Mouse (Mus musculus) liver, postnatal 0 days (tissue): ENCODE data around the gene Brinp2. TPM values are rescaled to one million over a fixed set of nuclear protein-coding genes. Genes with fewer than 3 reads are reported as not detected.

ENCODE experiments used
- ATAC-seq: fragments of 200-750 bp; cut with Nextera tagmentation; 2 replicates; pipeline ENCODE4 v1.8.0; 2017; ENCODE audit warnings: mild to moderate bottlenecking, moderate library complexity
- DNase-seq: peaks from one replicate; pipeline ENCODE4 v3.0.0-alpha.2; 2016
- H3K27ac ChIP-seq: fragments of 300-500 bp; sonication (generic); 2 replicates; pipeline ENCODE4 v1.5.1; 2014; ENCODE audit warnings: antibody characterized with exemption, moderate library complexity, mild to moderate bottlenecking, low read depth
- H3K27me3 ChIP-seq: fragments of 300-500 bp; sonication (generic); 2 replicates; pipeline ENCODE4 v1.6.1; 2014; ENCODE audit warnings: low read length, control low read depth, mixed read lengths; ENCODE audit not compliant: insufficient read depth
- H3K36me3 ChIP-seq: fragments of 300-500 bp; sonication (generic); replicated peaks from 2 replicates; pipeline ENCODE4 v1.6.1; 2014; ENCODE audit warnings: mild to moderate bottlenecking, control low read depth, low read length, moderate library complexity, mixed read lengths; ENCODE audit not compliant: insufficient read depth
- H3K4me1 ChIP-seq: fragments of 300-500 bp; sonication (generic); 2 replicates; pipeline ENCODE4 v1.6.1; 2014; ENCODE audit warnings: antibody characterized with exemption, mild to moderate bottlenecking, control low read depth; ENCODE audit not compliant: insufficient read depth
- H3K4me2 ChIP-seq: fragments of 300-500 bp; sonication (generic); 2 replicates; pipeline ENCODE4 v1.6.1; 2014; ENCODE audit warnings: low read depth, mild to moderate bottlenecking, low read length, moderate library complexity, mixed read lengths
- H3K4me3 ChIP-seq: fragments of 300-500 bp; sonication (generic); 2 replicates; pipeline ENCODE4 v1.5.1; 2014; ENCODE audit warnings: low read depth, low read length
- H3K9ac ChIP-seq: fragments of 300-500 bp; sonication (generic); replicated peaks from 2 replicates; pipeline ENCODE4 v1.6.1; 2014; ENCODE audit warnings: mild to moderate bottlenecking, moderate library complexity
- H3K9me3 ChIP-seq: fragments of 300-500 bp; sonication (generic); 2 replicates; pipeline ENCODE4 v1.6.1; 2016; ENCODE audit warnings: mild to moderate bottlenecking, control low read depth, low read length, mixed read lengths
- CTCF ChIP-seq: sonication (generic); IDR thresholded peaks from 2 replicates; pipeline ENCODE4 v1.5.1; 2016; ENCODE audit warnings: antibody characterized with exemption, low read depth
- EP300 ChIP-seq: IDR thresholded peaks from 2 replicates; pipeline ENCODE4 v1.6.1; 2016; ENCODE audit warnings: antibody characterized with exemption, low read depth, mild to moderate bottlenecking
- WGBS: fragments of 180-500 bp; shearing (Covaris S2); extraction: QIAGEN DNeasy Blood & Tissue Kit; methylation state at CpG from one replicate; pipeline ENCODE4 v1.1.7; 2014; ENCODE audit not compliant: insufficient replicate concordance; 5-methylcytosine and 5-hydroxymethylcytosine counted together
- polyA plus RNA-seq: library from polyadenylated mRNA; unstranded; fragments of >200 nt; fragmentation: Nextera tagmentation; extraction: Ambion mirVana; gene quantifications from 2 replicates; pipeline ENCODE4 v1.2.1, GENCODE M21; 2015

Gene Brinp2
- polyA plus RNA-seq, 1 experiment from 2014 or later, result not detected

DNA sequence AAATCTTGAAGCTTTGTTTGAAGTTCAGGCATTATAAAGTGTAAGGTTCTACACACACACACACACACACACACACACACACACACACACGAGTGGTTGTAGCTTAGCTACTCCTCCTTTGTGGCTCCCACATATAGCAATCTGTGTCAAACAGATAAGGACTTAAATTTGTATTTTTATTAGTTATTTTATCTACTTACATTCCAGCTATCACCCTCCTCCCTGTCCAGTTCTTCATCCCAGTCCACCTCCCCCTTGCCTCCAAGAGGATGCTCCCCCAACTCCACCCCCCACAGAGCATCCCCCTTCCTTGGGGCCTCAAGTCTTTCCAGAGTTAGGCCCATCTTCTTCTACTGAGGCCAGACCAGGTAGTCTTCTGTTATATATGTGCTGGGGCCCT is 137.4 kb downstream of the Brinp2 start:
- DNase-seq (no peak), ATAC-seq (no peak)
- Histone ChIP-seq H3K9ac (no peak overlapping the region), H3K4me1 (no peaks in the 10 kb centered on the region), H3K36me3 (no peaks in the 10 kb centered on the region), H3K4me3 (no peak overlapping the region), H3K4me2 (no peak overlapping the region), H3K27ac (no peak overlapping the region), H3K9me3 (no peaks in the 10 kb centered on the region), H3K27me3 (no peaks in the 10 kb centered on the region)
- 33% methylated on average over 1 of the region's 1 CpGs for WGBS
- TF ChIP-seq EP300 (no peak), CTCF (no peak)

DNA sequence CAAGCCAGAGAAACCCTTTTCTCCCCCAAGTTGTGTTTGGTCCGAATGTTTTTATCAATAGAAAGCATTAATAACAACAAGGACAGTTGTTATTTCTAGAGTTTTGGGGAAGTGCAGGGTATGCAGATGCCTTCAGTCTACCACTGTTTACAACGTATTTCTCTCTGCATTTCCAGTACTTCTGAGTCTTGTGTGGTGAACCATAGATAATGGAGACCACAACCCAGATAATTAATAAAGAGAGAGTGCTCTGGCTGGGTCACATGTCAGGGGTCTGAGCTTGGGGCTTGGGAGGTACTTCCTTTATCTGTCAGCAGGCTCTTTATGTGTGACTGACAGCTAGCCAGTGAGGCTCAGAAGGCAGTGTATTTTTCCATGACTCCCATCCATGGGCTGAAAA is 137.8 kb downstream of the Brinp2 start:
- Histone ChIP-seq H3K4me2 (no peak overlapping the region), H3K9ac (no peak overlapping the region), H3K4me3 (no peak overlapping the region), H3K4me1 (no peaks in the 10 kb centered on the region), H3K36me3 (no peaks in the 10 kb centered on the region), H3K27me3 (no peaks in the 10 kb centered on the region), H3K27ac (no peak overlapping the region), H3K9me3 (no peaks in the 10 kb centered on the region)
- no peak for DNase-seq
- TF ChIP-seq EP300, result no peak
- no peak for TF ChIP-seq CTCF
- 35% methylated on average over 2 of the region's 2 CpGs for WGBS
- 0 out of 2 replicates have a peak, but pooled peaks have one; percentile 27 for ATAC-seq

DNA sequence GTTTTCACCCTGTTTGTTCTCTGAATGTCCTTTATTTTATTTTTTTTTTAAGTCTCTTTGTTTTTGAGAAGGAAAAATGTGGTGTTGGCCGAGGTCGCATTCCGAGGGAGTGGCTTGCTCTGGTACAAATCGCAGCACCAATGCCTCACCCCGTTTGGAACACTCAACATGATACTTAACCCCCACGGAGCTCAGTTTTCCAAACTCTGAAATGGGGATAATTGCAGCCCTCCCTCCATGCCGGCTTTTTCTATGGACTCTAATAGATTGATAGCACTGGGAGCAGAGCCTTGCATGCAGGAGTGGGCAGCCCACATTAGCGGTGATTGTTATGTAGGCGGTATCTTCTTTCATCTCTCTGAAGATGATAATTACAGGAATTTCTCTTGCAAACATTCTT is 140.5 kb downstream of the Brinp2 start:
- 73% methylated on average over 9 of the region's 9 CpGs for WGBS
- H3K9me3 ChIP-seq, result no peaks in the 10 kb centered on the region
- H3K36me3 ChIP-seq, result no peaks in the 10 kb centered on the region
- ATAC-seq (no peak), DNase-seq (no peak)
- H3K27ac ChIP-seq, result no peak overlapping the region
- H3K4me3 ChIP-seq, result no peak overlapping the region
- no peaks in the 10 kb centered on the region for H3K27me3 ChIP-seq
- no peak overlapping the region for H3K4me2 ChIP-seq
- TF ChIP-seq CTCF (no peak), EP300 (no peak)
- no peak overlapping the region for H3K9ac ChIP-seq
- H3K4me1 ChIP-seq, result no peaks in the 10 kb centered on the region

DNA sequence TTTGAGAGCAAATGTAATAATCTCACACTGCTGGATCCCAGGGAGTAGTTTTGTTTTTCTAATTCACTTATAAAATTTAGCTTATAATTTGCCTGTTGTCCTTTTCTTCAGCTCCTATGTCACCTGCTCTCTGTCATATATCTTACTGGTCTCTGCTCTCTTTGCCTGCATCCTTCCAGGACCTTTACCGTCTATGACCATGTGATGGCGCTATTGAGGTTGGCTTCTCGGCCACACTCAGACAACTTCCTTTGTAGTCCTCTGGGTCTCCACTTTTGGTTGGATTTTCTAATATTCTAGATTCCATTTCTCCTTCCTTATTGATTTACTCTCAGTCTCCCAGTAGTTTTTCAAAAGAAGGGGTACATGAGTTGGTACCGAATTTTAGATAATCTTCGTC is 141.4 kb downstream of the Brinp2 start:
- no peaks in the 10 kb centered on the region for H3K9me3 ChIP-seq
- H3K4me2 ChIP-seq, result no peak overlapping the region
- no peak overlapping the region for H3K27ac ChIP-seq
- 43% methylated on average over 5 of the region's 5 CpGs for WGBS
- peak; percentile 49 for TF ChIP-seq CTCF
- no peak for TF ChIP-seq EP300
- no peak for ATAC-seq
- H3K4me1 ChIP-seq, result no peaks in the 10 kb centered on the region
- H3K36me3 ChIP-seq, result no peaks in the 10 kb centered on the region
- H3K4me3 ChIP-seq, result no peak overlapping the region
- no peak overlapping the region for H3K9ac ChIP-seq
- DNase-seq, result no peak
- no peaks in the 10 kb centered on the region for H3K27me3 ChIP-seq

DNA sequence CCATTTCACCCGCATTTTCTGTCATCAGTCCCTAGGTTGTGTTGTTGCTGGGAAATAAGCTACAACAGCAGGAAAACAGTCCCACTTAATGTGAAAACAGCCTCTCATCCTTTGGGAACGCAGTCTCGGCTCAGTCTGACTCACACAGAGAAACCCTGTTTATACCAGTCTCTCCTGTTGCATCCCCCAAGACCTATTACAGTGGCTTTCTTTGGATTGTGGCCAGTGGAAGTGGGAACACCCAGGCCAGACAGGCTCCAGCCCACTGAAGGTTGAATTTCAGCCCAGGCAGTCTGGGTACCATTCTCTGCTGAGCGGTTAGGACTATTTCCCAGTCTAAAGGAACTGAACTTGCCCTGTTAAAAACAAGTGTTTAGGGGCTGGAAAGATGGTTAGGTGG is 142.4 kb downstream of the Brinp2 start:
- Histone ChIP-seq H3K4me3 (no peak overlapping the region), H3K9me3 (no peaks in the 10 kb centered on the region), H3K27me3 (no peaks in the 10 kb centered on the region), H3K36me3 (no peaks in the 10 kb centered on the region), H3K4me2 (no peak overlapping the region), H3K27ac (no peak overlapping the region), H3K4me1 (no peaks in the 10 kb centered on the region), H3K9ac (no peak overlapping the region)
- TF ChIP-seq EP300 (no peak), CTCF (no peak)
- 84% methylated on average over 4 of the region's 4 CpGs for WGBS
- DNase-seq, result no peak
- ATAC-seq, result no peak

DNA sequence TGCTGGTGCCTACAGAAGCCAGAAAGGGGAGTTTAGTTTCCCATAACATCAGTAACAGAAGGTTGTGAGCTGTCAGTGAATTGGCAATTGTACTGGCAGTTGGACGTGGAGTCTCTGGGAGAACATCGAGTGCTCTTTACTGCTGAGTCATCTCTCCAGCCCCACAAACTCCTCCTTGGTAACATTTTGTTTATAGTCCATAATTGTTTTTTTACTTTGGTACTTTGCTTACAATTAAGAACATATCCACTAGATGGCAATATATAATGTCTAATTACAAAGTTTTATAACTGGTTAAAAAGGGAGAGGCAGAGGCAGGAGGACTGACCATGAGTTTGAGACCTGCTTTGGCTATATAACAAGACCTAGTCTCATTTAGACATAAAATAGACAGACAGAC is 148.5 kb downstream of the Brinp2 start:
- ATAC-seq (peak; percentile 43; the same call in 1 of the 2 replicates), DNase-seq (no peak)
- TF ChIP-seq EP300 (no peak), CTCF (no peak)
- no peak overlapping the region for H3K4me2 ChIP-seq
- no peaks in the 10 kb centered on the region for H3K4me1 ChIP-seq
- H3K4me3 ChIP-seq, result no peak overlapping the region
- H3K27me3 ChIP-seq, result no peaks in the 10 kb centered on the region
- no peaks in the 10 kb centered on the region for H3K9me3 ChIP-seq
- H3K27ac ChIP-seq, result no peak overlapping the region
- no peak overlapping the region for H3K9ac ChIP-seq
- 56% methylated on average over 2 of the region's 2 CpGs for WGBS
- H3K36me3 ChIP-seq, result no peaks in the 10 kb centered on the region

DNA sequence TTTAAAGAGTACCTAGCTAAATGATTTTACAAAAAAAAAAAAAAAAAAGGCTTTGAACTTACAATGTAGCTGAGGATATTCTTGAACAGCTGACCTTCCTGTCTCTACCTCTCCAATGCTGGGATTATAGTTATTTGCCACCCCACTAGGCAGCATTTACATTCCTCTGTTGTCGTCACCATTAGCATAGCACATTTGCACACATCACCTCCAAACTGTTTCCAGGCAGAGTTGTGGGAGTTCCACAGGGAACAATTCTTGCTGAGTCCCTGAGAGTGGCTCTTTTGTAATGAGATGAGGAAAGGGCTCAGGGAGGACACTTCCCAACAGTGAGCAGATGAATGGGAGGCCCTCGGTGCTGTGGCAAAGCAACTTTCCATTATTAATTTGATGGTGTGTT is 153.2 kb downstream of the Brinp2 start:
- no peak overlapping the region for H3K4me2 ChIP-seq

More for the DNA sequence above, 153.2 kb downstream of the Brinp2 start:
- TF ChIP-seq EP300 (no peak), CTCF (no peak)
- ATAC-seq (no peak), DNase-seq (no peak)
- H3K4me1 ChIP-seq, result no peaks in the 10 kb centered on the region
- H3K27ac ChIP-seq, result no peak overlapping the region
- 65% methylated on average over 2 of the region's 2 CpGs for WGBS
- H3K27me3 ChIP-seq, result no peaks in the 10 kb centered on the region
- H3K9me3 ChIP-seq, result no peaks in the 10 kb centered on the region
- H3K4me3 ChIP-seq, result no peak overlapping the region
- H3K9ac ChIP-seq, result no peak overlapping the region
- H3K36me3 ChIP-seq, result no peaks in the 10 kb centered on the region

Other genes with a start within 250 kb of the Brinp2 start
- gene Astn1, start 5.9 kb upstream of the Brinp2 start, polyA plus RNA-seq, result not detected in 2 replicates